Mouse (Mus musculus): ENCODE results near the gene Rtl8b.
"Not testable (repeated sequence)": the region's sequence is repeated elsewhere in the genome, so short reads cannot be mapped to it uniquely, and the experiment has no call there.

DNA sequence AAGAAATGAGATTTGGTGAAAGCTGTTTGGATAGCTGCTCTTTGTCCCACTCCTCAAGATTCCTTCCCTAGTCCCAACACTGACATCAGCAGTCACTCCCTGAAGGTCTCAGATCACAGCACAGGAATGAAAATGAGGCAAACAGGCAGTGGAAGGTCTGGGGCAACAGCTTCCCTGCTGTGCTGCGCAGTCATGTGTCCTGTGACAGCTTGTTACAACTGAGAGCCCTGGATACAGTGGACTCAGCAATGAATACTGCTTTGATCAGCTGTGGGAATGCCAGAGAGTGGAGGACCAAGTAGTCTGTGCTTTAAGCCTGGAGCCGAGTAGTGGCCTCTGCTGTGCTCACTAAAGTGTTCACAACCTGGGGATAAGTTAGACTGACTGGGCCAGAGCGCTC is 12.4 kb upstream of the Rtl8b start:
- TF ChIP-seq CTCF, POLR2A (IDR thresholded peaks at IDR 0.05; ENCODE audit: extremely low read depth, insufficient read depth, low read length): not testable (repeated sequence)

All from cortical plate, adult 2 months (tissue).